Mouse (Mus musculus) testis, adult 2 months (tissue): ENCODE data around the gene Btn2a2.

Experiments
- CTCF ChIP-seq: fragments of 200-500 bp; IDR thresholded peaks from 2 replicates; pipeline ENCODE4 v1.5.1; 2012; ENCODE audit warnings: low read depth, mild to moderate bottlenecking, inconsistent platforms, low read length, moderate library complexity; ENCODE audit not compliant: control insufficient read depth, insufficient read depth, insufficient replicate concordance
- POLR2A ChIP-seq: fragments of 200-500 bp; IDR thresholded peaks from 2 replicates; pipeline ENCODE4 v1.6.1; 2012; ENCODE audit warnings: low read depth, mild to moderate bottlenecking, inconsistent platforms, low read length, moderate library complexity; ENCODE audit not compliant: control insufficient read depth

DNA sequence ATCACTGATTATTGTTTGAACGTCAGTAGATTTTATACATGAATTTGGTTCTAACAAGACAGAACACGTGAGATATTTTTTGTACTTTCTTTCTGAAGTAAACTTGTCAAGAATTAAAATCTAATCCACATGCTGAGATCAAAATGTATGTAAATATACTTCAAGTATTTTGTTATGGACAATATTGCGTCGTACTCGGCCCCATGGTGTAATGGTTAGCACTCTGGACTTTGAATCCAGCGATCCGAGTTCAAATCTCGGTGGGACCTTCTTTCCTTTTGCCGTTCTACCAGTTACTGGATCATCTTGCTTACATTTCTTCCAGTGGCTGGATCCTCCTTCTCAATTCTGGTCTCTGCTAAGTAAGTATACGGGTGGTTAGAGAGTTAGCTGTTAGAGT is 30.8 kb upstream of the Btn2a2 start:
- TF ChIP-seq CTCF: no peak
- no peak for TF ChIP-seq POLR2A
